Mouse (Mus musculus) MN1 (cell line): ENCODE results near the gene Asb16.
"Not testable (repeated sequence)": the region's sequence is repeated elsewhere in the genome, so short reads cannot be mapped to it uniquely, and the experiment has no call there.

ENCODE experiments used
- DNase-seq: peaks from one replicate; pipeline ENCODE4 v3.0.0-alpha.2; 2016; ENCODE audit warnings: low spot score

Asb16 gene

GRCm38 (mm10) chr11:102241874-102242273, 26.7 kb upstream of the Asb16 start:
- DNase-seq: no peak

GRCm38 (mm10) chr11:102244926-102245449, 23.6 kb upstream of the Asb16 start:
- DNase-seq: peak; percentile 89

GRCm38 (mm10) chr11:102245581-102246272, 22.8 kb upstream of the Asb16 start:
- DNase-seq: no peak

- DNase-seq: no peak
Observed at GRCm38 (mm10) chr11:102246273-102246635, 22.3 kb upstream of the Asb16 start.

- no peak for DNase-seq
Observed at GRCm38 (mm10) chr11:102246871-102247270, 21.7 kb upstream of the Asb16 start.

- peak; percentile 97 for DNase-seq
Observed at GRCm38 (mm10) chr11:102248630-102249230, 19.8 kb upstream of the Asb16 start, which contains the start of gene BC030867. Gene BC030867 (plus strand): TSS chr11:102248882.

GRCm38 (mm10) chr11:102249351-102250090, 19.0 kb upstream of the Asb16 start:
- DNase-seq: peak; percentile 18

- no peak for DNase-seq
Observed at GRCm38 (mm10) chr11:102257514-102257913, 11.0 kb upstream of the Asb16 start.

GRCm38 (mm10) chr11:102258095-102258494, 10.4 kb upstream of the Asb16 start:
- no peak for DNase-seq

- peak; percentile 22 for DNase-seq
Observed at GRCm38 (mm10) chr11:102258521-102258920, 10.0 kb upstream of the Asb16 start.

GRCm38 (mm10) chr11:102263211-102263610, 5.3 kb upstream of the Asb16 start:
- DNase-seq: no peak

GRCm38 (mm10) chr11:102265816-102266215, 2.7 kb upstream of the Asb16 start:
- DNase-seq: no peak

GRCm38 (mm10) chr11:102266631-102267355, 1.8 kb upstream of the Asb16 start:
- no peak for DNase-seq

- peak; percentile 82 for DNase-seq
Observed at GRCm38 (mm10) chr11:102267480-102267879, 1.1 kb upstream of the Asb16 start.

GRCm38 (mm10) chr11:102276411-102276915, 7.9 kb downstream of the Asb16 start:
- peak; percentile 70 for DNase-seq

- DNase-seq: no peak
Observed at GRCm38 (mm10) chr11:102277754-102278153, 9.2 kb downstream of the Asb16 start.

GRCm38 (mm10) chr11:102279595-102279994, 11.1 kb downstream of the Asb16 start:
- DNase-seq: no peak

- not testable (repeated sequence) for DNase-seq
Observed at GRCm38 (mm10) chr11:102280267-102280666, 11.7 kb downstream of the Asb16 start.

- DNase-seq: no peak
Observed at GRCm38 (mm10) chr11:102283922-102284321, 15.4 kb downstream of the Asb16 start.

- peak; percentile 98 for DNase-seq
Observed at GRCm38 (mm10) chr11:102284501-102285094, 16.1 kb downstream of the Asb16 start, which contains the start of gene Tmub2. Gene Tmub2 (plus strand): TSS chr11:102284931.

- peak; percentile 38 for DNase-seq
Observed at GRCm38 (mm10) chr11:102285095-102285834, 16.7 kb downstream of the Asb16 start.
